Comparison of ENCODE assay signal across 8 mouse cellular contexts in the genomic region with DNA sequence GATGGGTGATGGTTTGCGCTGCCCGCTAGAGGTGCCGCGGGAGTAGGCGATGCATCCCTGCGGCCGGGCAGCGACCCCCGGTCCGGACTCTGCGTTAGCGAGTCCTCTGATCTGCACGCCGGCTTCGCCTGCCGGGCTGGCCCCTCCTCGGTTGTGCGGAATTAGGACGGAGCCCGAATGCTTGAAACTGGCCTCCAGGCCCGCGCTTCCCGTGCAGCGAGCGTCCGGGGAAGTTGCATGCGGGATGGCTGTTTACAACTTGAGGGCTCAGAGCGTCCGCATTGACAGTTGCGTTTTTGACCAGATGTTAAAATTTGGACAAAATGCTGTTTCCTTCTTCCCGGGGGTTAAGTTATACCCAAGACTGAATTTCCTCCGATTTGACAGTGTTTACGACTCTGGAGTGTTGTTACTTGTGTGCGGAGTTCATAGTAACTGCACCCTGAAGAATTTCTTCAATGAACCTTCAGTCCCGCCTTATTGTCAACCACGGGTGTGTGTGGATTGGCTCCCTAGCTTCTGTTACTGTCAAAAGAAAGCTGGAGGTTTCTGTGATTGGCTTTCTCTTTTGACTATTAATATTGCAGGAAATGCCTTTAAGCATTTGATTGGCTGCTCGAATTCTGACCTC. TPM values are rescaled to one million over a fixed set of nuclear protein-coding genes. Genes with fewer than 3 reads are reported as not detected.
A peak's percentile ranks its signal among the peaks of the same experiment; 100 is the strongest.
DNase-seq lines count a peak whose midpoint lies in the region; ATAC-seq and TF ChIP-seq lines count a peak whose summit lies in the region.

No protein-coding gene starts in this region.

- H3K4me2 ChIP-seq in embryonic facial prominence, embryonic 12.5 days (replicated peaks): peak overlapping the region; percentile 75
- H3K4me2 ChIP-seq in limb, embryonic 11.5 days (ENCODE audit: low read depth, severe bottlenecking): peak overlapping the region; percentile 53
- peak overlapping the region; percentile 75 for H3K4me2 ChIP-seq in midbrain, embryonic 13.5 days (replicated peaks)

- no peak for ATAC-seq in embryonic facial prominence, embryonic 12.5 days (ENCODE audit: insufficient number of reproducible peaks, insufficient read depth, low FRiP score, low TSS enrichment)
- ATAC-seq in limb, embryonic 11.5 days (ENCODE audit: insufficient number of reproducible peaks, low FRiP score, low TSS enrichment, low read depth): peak; percentile 52; the same call in 1 of the 2 replicates
- ATAC-seq in midbrain, embryonic 13.5 days: peak; percentile 43

- no peaks in the 10 kb centered on the region for H3K36me3 ChIP-seq in embryonic facial prominence, embryonic 12.5 days
- no peaks in the 10 kb centered on the region for H3K36me3 ChIP-seq in limb, embryonic 11.5 days (ENCODE audit: control insufficient read depth, insufficient read depth, low read length)
- no peaks in the 10 kb centered on the region for H3K36me3 ChIP-seq in midbrain, embryonic 13.5 days
- H3K36me3 ChIP-seq in small intestine, adult 2 months (ENCODE audit: control insufficient read depth, insufficient read depth, low read length): no peaks in the 10 kb centered on the region

- peak overlapping the region; percentile 99 for H3K27ac ChIP-seq in embryonic facial prominence, embryonic 12.5 days
- H3K27ac ChIP-seq in limb, embryonic 11.5 days (replicated peaks; ENCODE audit: low read depth, low read length): 0 out of 2 replicates have a peak overlapping the region, but pooled peaks have one; percentile 100
- peak overlapping the region; percentile 100 for H3K27ac ChIP-seq in midbrain, embryonic 13.5 days
- peak overlapping the region; percentile 28 for H3K27ac ChIP-seq in small intestine, adult 2 months (ENCODE audit: insufficient read depth, low read depth, low read length)

- no peak for TF ChIP-seq CTCF in small intestine, adult 2 months (IDR thresholded peaks at IDR 0.05; ENCODE audit: extremely low read depth, insufficient read length, insufficient replicate concordance, low read depth, low read length)

- WGBS in embryonic facial prominence, embryonic 12.5 days: under 1% methylated on average over 37 of the region's 37 CpGs
- under 1% methylated on average over 37 of the region's 37 CpGs for WGBS in limb, embryonic 11.5 days
- under 1% methylated on average over 37 of the region's 37 CpGs for WGBS in midbrain, embryonic 13.5 days
- under 1% methylated on average over 37 of the region's 37 CpGs for WGBS in small intestine, adult 2 months

- peak overlapping the region; percentile 94 for H3K9ac ChIP-seq in embryonic facial prominence, embryonic 12.5 days
- peak overlapping the region; percentile 99 for H3K9ac ChIP-seq in limb, embryonic 11.5 days (ENCODE audit: low read length)
- H3K9ac ChIP-seq in midbrain, embryonic 13.5 days (replicated peaks): peak overlapping the region; percentile 93

- peaks cover 19% of the 10 kb centered on the region for H3K4me1 ChIP-seq in embryonic facial prominence, embryonic 12.5 days
- H3K4me1 ChIP-seq in limb, embryonic 11.5 days (ENCODE audit: control insufficient read depth, insufficient read depth, low read length): peaks cover 6% of the 10 kb centered on the region
- H3K4me1 ChIP-seq in midbrain, embryonic 13.5 days (replicated peaks): peaks cover 36% of the 10 kb centered on the region
- 0 out of 2 replicates have a peak, but pooled peaks cover 1% of the 10 kb centered on the region for H3K4me1 ChIP-seq in small intestine, adult 2 months (ENCODE audit: control insufficient read depth, insufficient read depth, insufficient read length, low read length)

- no peaks in the 10 kb centered on the region for H3K9me3 ChIP-seq in embryonic facial prominence, embryonic 12.5 days
- H3K9me3 ChIP-seq in limb, embryonic 11.5 days (ENCODE audit: control insufficient read depth, low read length): no peaks in the 10 kb centered on the region
- no peaks in the 10 kb centered on the region for H3K9me3 ChIP-seq in midbrain, embryonic 13.5 days

- no peaks in the 10 kb centered on the region for H3K27me3 ChIP-seq in embryonic facial prominence, embryonic 12.5 days
- H3K27me3 ChIP-seq in limb, embryonic 11.5 days (ENCODE audit: control insufficient read depth, insufficient read depth, low read length): no peaks in the 10 kb centered on the region
- no peaks in the 10 kb centered on the region for H3K27me3 ChIP-seq in midbrain, embryonic 13.5 days
- no peaks in the 10 kb centered on the region for H3K27me3 ChIP-seq in small intestine, adult 2 months (ENCODE audit: control insufficient read depth, insufficient read depth, low read length)

- peak; percentile 95 for DNase-seq in 3T3-L1 (ENCODE audit: low read depth, low spot score)
- peak; percentile 49 for DNase-seq in adrenal gland, postnatal 25 days
- peak; percentile 98 for DNase-seq in heart, adult 11 months
- peak; percentile 60 for DNase-seq in kidney, adult 18-20 months
- DNase-seq in limb, embryonic 11.5 days (ENCODE audit: low spot score): peak; percentile 55

- peak overlapping the region; percentile 96 for H3K4me3 ChIP-seq in embryonic facial prominence, embryonic 12.5 days
- H3K4me3 ChIP-seq in limb, embryonic 11.5 days (ENCODE audit: low read depth, low read length): peak overlapping the region; percentile 80
- peak overlapping the region; percentile 96 for H3K4me3 ChIP-seq in midbrain, embryonic 13.5 days (replicated peaks)
- peak overlapping the region; percentile 89 for H3K4me3 ChIP-seq in small intestine, adult 2 months (ENCODE audit: low read depth, low read length)

- no peak for TF ChIP-seq POLR2A in small intestine, adult 2 months (IDR thresholded peaks at IDR 0.05; ENCODE audit: low read depth, low read length)

RNA-seq across cellular contexts. Expression of gene Epc2, which starts 1.3 kb away (rescaled TPM):
- total RNA-seq in adrenal gland, postnatal 25 days (2021): 24.7 and 25.3 TPM in 2 replicates
- 9.9 and 10.6 TPM in 2 replicates for polyA plus RNA-seq in embryonic facial prominence, embryonic 12.5 days (2016; fragmentation: Nextera tagmentation; extraction: Ambion mirVana)
- 11.9 and 12.7 TPM in 2 replicates for polyA plus RNA-seq in limb, embryonic 11.5 days (2014; fragmentation: Nextera tagmentation; extraction: Ambion mirVana)
- polyA plus RNA-seq in midbrain, embryonic 13.5 days (2015; fragmentation: Nextera tagmentation; extraction: Ambion mirVana): 13.6 and 15.1 TPM in 2 replicates
- 1.5 and 3.9 TPM in 2 replicates for polyA plus RNA-seq in small intestine, adult 2 months (2012; rRNA removed)

Comparison
In these comparisons a context has a peak if more than half of its experiments do, and no peak if none do; other contexts are left out.
1. H3K27ac ChIP-seq: peak in every context shown above with its lines; median percentile 100 in limb, embryonic 11.5 days; 100 in midbrain, embryonic 13.5 days; 99 in embryonic facial prominence, embryonic 12.5 days; 28 in small intestine, adult 2 months.